Mouse (Mus musculus) mouse embryonic stem cell (cell line): ENCODE measurements at regions not wholly inside any gene's neighbourhood (a gene's known extent, or its start where the extent isn't known, plus 50 kb on each side); places are given as distances from the start of the nearest gene placed in this dataset.

ENCODE experiments used
- in situ Hi-C, 2 experiments: fragments of 300-500 bp; cut with MboI; formaldehyde crosslinking; loops; 1 replicate in 1 of 2; 3 replicates in 1 of 2; pipeline ENCODE4 v1.14.3; 2019 to 2020; ENCODE audit warnings: low sequenced_read_pairs in 2 of 2, low pct_unique_long_range_greater_than_20kb in 1 of 2, mixed read lengths in 1 of 2; ENCODE audit not compliant: unreplicated experiment in 1 of 2

DNA sequence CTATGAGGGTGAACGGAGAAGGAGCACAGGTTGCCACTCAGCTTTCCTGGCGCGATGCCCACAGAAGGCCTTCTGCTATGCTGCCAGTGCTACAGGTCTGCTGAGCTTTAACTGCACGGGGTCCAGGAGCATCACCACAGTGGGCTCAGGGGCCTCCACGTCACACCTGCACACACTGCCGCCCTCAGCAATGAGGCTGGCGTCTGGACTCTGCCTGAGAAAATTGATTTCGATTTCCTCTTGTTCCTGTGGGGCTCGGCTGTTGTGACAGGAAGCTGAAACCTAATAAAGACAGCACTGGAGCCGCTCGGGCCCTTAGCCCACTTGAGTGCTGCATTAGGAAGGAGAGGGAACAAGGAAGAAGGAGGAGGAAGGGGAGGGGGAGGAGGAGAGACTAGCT is 239.5 kb upstream of the Ncam1 start:
- in situ Hi-C loops, result no loop called here

DNA sequence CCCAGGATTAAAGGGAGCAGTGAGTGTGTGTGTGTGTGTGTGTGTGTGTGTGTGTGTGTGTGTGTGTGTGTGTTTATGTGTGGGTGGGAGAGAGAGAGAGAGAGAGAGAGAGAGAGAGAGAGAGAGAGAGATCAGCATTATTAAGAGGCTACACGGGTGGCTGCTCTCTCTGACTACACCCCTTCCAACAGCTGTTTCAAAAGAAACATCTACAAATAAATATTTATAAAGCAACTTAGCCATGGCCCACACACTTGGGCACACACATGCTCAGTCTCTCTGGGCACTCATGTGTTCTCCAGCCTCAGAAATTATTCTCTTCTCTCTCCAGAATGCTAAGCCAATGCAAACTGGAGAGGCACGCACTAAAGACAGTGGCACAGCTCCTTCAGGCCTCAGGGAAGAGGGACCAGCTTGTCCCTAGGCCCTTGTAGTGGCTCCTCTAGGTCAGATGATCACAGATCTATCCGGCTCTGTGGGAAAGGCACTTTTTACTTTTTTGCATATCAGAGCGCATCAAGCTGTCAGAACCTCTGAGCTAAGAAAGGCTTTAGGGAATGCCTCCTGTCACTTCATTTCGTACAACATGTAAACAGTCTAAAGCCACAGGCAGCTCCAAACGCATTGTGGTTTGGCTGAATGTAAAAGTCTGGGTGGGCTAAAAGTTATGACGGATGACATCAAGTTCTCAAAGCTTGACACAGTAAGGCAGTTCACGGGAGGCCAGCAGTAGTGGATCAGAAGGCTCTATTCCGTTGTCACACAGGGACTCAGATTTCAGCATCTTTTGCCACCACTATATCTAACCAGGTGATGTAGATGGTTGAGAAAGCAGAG is 233.8 kb upstream of the Ncam1 start:
- in situ Hi-C loops, result no loop called here

DNA sequence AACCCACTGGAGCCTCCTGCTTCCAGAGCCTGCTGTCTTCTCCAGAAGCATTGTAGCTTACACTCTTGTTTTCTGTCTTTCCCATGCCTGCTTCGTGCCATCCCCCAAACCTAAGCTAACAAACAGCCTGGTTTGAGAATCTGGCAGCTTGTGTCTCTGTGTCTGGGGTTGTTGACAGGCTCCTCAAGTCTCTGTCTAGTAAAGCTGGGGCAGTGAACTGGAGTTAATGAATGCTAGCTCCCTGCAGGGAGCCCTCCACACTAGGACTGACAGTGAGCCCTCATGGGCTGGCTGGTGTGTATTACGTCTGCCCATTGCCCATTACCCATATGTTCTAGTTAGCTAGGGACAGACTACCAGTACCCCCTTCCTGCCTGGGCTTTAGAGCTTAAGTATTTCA is 232.6 kb upstream of the Ncam1 start:
- in situ Hi-C loops, result no loop called here

DNA sequence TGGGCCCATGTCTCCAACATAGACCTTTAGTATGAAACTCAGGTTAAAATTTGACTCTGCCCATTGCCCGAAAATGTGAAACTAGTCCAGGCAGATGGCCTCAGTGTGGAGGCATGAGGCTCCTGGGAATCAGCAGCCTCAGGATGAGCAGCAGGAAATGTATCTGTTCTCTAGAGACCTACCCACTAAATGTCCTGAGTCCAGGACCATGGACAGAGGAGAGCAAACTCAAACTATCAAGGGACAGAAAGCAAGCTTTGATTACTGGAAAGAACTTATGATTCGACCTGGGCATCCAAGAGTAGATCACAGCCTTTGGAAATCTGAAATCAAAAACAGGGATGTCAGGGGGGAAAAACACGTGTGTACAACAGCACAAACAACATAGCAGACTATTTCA is 230.3 kb upstream of the Ncam1 start:
- in situ Hi-C loops, result no loop called here

DNA sequence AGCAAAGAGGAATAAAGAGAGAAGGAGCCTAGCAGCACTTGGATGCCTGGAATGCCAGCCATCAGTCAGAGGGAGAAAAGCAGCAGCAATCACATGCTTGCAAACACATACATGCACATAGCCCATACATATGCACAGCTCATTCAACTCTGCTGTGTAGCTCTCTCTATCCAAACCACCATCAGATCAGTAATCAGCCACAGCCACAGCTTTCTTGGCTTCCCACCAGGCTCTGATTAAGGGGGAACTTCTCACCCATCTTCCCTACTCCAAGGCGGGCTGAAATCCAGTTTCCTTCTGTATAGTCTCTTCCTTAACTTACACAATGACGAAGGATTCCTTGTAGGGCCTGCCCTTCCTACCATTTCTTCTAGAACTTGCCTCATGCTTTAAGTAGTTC is 229.8 kb upstream of the Ncam1 start:
- in situ Hi-C loops, result no loop called here

DNA sequence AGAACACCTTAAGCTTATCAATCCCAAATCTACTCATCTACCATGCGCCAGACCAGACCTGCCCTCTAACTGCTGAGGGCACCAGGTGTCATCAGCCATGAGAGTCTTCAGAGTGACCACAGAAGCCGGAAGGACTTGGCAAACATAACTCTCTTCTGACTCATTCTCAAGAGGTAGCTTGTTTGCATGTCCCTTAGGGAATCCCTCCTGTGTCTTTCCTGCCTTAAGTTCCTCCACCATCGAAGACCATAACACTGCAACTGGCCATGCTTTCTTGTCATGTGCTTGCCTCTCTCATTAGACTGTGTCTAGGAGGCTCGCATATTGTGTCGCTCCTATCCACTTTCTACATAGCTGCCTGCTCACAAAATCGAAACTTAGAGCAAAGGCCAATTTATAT is 226.1 kb upstream of the Ncam1 start:
- in situ Hi-C loops, result no loop called here

DNA sequence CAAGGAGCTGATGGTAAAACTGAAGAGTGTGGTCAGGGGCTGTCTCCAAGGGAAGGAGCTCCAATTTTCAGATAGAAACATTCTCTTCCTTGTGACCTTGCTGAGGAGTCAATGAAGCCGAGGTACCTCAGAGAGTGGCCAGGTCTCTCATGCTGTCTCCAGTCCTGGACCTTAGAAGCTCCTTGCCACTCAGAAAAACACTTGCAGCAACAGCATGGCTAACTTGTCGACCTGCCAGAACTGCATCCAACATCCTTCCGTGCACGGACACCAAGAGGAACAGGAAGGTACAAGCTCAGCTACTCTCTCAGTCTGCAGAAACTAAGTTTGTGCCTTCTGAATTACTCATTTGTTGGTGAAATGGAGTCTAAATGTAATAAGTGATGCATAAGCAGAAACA is 214.9 kb upstream of the Ncam1 start:
- in situ Hi-C loops, result no loop called here

DNA sequence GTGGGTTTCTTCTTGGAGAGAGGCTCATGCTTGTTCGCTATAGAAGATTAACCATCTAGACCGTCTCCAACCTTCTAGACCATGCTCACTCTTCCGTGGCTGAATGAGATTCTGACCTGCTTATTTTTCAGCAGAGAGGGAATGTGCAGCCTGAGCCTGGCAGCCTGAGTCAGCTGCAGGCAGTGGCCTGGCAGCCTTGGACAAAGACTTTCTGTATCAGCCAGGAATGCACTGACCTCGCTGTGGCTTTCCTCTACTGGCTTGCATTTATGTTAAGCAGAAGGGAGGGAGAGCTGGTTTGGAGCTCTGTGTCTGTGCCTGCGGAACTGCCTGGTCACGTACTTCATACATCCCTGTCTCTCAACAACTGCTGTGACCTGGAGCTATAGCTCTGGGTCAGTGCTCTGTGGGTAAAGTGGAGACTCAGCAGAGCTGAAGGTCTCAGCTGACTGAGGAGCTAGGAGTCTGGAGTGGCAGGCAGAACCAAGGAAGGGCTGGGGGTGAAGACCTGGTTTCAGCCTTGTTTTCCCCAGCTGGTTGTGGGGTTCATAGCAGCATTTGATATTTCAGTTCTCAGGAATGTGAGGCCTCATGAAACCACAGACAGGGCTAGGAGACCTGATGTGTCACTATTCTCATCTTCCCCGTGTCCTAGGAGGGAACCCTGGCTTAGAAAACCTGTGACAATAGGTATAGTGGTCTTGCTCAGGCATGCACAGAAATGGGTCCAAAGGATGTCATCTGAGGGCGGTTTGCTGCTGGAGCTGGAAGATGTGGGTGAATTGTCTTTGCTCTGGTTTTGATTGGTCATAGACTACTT is 207.2 kb upstream of the Ncam1 start:
- in situ Hi-C loops, result no loop called here

DNA sequence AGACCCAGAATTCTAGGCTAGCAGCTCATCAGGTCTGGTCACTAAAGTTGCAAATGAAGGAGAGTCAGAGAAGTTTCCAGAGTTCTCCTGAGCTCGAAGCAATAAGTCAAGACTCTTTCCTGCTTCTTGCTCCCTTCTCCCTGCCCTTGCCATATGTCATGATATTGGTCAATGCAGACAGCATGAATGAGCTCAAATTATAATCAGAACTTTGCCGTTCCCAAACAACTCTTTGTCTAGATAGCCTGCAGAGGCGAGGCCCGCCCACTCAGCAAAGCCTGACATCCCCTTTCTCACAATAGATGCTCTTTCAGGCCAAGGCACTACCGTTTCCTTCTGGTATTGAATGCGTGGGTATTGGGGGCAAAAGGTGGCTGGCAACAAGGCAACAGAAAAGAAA is 204.0 kb upstream of the Ncam1 start:
- in situ Hi-C loops, result no loop called here

DNA sequence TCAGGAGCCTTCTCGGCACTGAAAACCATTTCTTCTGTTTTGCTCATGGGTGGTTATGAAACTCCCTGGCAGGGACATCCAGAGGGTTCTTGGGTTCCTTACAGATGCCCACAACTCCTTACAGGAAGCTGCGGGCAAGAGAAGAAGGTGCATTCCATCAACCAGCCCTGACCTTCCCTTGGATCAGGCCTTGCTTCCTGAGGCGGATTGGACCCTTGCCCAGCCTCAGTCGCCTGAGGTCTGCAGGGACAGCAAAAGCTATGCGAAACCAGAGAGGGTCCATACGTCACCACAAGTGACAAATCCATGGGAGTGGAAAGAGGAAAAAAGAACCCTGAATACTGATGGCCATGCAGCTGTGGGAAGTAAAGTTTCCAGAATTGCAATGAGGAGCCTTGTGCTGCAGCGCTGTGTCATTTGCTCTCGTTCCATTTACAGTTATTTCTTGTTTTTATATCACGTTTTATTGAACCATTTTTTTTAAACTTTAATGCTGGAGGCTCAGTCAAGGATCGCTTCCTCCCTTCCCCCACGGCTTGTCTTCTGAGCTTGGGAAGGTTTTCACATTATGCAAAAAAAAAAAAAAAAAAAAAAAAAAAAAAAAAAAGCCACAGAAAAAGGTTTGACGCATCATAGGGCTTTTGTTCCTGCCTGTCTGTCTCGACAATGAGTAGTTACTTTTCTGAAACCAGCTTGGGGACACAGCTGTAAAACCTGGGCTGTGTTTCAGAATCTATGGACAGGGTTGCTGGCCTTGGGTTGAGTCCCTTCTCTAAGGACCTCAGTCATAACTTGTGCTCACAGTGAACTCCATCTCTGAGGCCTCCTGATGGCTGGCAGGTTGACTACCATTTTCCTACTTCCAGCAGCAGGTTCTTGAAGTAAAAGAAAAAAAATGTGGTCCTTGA is 202.0 kb upstream of the Ncam1 start:
- in situ Hi-C loops, result no loop called here

DNA sequence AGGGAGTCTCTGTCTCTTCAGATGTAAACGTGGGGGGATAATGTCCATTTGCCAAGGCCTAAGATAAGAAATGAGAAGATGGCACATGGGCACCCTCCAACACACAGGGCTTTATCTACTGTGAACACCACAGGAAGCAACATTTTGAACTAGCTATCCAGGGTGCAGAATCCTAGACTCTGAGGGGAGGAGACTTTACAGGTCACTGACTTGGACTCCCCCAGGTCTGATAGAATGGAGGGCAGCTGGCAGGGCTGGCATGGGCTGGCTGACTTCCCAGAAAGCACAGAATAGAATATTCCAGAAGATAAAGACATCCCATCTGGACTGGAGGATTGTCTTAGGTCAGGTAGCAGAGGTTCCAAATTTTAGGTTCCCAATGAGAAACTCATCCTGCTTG is 201.2 kb upstream of the Ncam1 start:
- in situ Hi-C loops, result no loop called here

DNA sequence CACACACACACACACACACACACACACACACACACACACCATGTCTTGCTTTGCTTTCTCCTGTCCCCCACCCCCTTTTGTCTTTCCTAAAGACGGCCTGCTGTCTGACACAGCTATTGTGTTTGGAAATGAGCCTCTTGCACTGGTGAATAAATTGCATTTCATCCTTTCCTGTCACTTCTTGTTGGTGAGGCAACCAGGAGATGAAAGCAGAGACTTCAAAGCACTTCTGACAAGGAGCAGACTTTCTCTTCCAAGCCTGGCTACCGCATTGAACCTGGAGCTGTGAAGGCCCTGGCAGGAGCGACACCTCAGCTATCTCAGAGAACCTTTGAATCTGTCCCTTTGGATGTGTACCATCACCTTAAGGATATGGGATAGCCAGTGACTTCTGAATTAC is 199.4 kb upstream of the Ncam1 start:
- in situ Hi-C loops, result no loop called here

DNA sequence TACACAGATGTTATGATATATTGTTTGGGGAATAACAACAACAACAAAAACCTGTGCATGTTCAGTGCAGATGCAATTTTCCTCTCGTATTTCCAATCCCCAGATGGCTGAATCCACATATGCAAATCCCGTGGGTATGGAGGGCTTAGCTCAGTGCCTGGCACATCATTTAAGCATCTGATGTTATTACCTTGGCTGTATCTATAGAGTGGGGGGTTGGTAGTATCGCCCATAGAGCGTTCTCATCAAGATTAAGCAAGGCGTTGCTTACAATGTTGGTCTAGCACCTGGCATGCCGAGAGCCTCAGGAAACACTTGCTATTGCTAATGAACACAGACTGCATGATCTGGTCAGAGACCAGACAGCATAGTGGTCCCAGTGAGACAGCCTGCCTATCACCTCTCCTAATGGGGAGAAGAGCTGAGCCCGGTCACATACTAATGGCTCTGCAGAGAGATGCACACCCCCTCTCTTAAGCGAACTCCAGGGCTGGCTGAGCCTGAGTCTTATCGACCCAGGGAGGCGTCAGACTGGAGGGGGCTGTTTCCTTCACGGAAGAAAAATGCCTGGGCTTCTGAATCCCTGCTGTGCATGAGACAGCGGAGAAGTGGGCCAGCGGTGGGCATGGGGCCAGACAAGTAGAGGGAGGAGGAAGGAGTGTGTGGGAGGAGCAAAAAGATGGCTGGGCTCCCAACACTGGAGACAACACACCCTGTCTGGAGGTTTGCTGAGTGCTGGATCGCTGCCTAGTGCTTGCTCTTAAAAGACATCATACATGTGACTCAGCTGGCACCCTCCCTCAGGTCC is 190.9 kb upstream of the Ncam1 start:
- in situ Hi-C loops, result no loop called here

DNA sequence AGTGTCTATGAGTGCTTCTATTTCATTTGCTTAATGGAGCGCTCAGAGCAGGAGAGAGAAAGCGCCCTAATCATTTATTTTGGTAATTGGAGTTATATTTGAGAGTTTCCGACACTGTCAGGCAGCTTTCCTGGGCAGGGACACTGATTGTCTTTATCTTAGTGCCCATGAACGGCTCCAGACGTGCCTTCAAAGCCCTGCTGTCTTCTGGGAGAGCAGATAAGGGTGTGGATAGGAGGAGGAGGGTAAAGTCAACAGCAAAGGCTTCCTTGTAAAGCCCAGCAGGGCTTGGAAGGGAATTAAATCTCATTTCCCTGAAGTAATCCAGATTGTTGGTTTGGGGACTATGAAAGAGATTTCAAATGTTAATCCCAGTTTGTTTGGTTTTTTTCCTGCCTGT is 189.3 kb upstream of the Ncam1 start:
- in situ Hi-C loops, result no loop called here

DNA sequence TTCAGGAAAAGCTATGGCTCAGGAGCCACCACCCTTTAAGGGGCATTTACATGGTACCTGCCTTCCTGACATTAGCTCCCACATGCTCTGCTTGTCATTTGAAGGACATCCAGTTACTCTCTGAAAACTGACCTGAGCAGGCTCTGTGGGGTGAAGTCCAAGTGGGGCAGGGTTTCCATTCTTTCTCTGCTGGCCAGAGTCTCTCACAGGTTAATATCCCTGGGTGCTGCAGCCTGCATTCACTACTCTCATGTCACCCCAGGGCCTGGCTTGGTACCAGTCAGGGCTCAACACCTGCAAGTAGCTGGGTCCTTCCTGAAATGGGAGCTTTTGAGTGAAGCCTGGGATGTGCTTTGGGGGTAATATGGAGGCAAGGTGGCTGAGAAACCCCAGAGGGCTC is 188.8 kb upstream of the Ncam1 start:
- in situ Hi-C loops, result no loop called here

DNA sequence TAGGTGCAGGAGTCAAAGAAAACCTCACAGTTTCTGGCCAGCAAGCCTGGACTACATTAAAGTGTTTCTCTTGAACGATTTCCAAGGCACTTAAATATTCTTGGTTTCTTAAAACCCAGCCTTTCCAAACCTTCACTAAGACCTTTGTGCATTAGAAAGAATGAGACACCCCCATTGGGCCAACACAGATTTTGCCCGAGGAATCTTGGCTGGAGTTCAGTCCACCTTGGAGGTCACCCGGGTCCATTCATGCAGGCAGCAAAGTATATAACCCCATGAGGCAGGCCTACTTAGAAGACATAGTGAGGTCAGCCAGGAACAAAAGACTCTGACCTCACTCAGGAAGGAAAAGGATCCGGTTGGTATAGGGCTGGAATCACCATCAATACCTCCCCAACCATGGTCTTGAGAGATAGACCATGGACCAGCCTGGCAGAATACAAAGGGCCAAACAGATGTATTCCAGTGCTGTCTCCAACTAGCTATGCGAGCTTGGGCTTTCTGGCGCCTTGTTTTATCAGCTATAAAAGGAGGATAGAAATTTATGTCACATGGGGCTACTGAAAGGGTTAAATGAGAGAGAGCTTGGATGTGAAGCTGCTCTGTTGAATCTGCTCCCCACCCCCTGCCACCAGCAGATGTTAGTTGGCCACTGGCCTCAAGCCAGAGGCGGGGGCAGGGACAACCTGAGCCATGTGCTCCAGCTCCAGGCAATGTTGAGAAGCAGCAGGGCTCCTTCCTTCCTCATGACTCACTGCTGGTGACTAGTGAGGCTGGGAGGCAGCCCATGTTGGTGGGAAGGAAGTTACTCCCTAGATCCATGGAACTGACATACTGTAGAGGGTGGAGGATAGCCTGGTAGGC is 181.9 kb upstream of the Ncam1 start:
- in situ Hi-C loops, result no loop called here

DNA sequence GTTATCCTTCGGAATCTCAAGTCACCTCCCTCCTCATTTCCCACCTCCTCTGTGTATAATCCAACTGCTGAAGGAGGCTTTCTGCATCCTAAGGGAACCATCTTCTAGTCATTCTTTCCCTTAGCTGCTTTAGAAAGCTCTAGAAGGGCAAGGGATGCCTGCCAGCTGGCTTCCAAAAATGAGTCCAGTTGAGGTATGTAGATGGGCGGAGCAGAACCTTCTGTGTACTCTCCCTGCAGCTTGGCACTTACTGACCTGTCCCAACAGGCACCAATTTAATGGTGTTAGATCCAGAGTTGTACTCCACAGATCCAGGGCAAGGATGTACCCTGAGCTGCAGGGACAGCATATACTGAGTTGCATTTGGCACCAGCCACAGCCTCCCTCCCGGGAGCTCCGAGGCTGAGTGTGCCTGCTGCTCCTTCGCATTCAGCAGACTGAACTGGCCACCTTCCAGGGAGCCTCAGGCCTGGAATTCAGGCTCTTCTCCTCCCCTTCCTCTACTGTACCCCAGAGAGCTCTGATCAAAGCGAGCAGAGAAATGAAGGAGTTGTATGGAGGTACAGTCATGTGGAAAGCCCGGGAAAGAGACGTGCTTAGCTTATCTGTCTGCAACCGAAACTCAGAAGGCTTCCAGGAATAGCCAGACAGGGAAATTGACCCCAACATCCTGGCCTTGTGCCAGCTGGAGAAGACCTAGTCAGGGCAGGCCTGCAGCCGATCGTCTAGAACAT is 177.4 kb upstream of the Ncam1 start:
- in situ Hi-C loops, result no loop called here
